In genomic region chr11:4763631-4764030, GRCm38 (mm10) we compare ENCODE assay signal across 19 mouse cellular contexts. TPM values are rescaled to one million over a fixed set of nuclear protein-coding genes. Genes with fewer than 3 reads are reported as not detected.
A peak's percentile ranks its signal among the peaks of the same experiment; 100 is the strongest.
DNase-seq lines count a peak whose midpoint lies in the region; ATAC-seq lines count a peak whose summit lies in the region.
"Had no signal": no experiment of that assay in that cellular context is flagged by ENCODE, and none has a peak within 500 bp of the region (broad histone marks: within the 10 kb centered on the region; RNA-seq: fewer than 3 reads in every experiment).

No protein-coding gene starts in this region.

- peaks cover 13% of the 10 kb centered on the region for H3K36me3 ChIP-seq in hindbrain, embryonic 13.5 days
- H3K36me3 ChIP-seq in hindbrain, embryonic 10.5 days, result peaks cover 19% of the 10 kb centered on the region
- H3K36me3 ChIP-seq in midbrain, embryonic 14.5 days (ENCODE audit: control insufficient read depth, insufficient read depth, low read length), result peaks cover 9% of the 10 kb centered on the region; the same call in 1 of the 2 replicates
- H3K36me3 ChIP-seq in midbrain, embryonic 15.5 days (replicated peaks), result no peaks in the 10 kb centered on the region
- H3K36me3 ChIP-seq: heart, embryonic 12.5 days; liver, embryonic 13.5 days had no signal

- peak overlapping the region; percentile 83 for H3K27ac ChIP-seq in hindbrain, embryonic 13.5 days
- no peak overlapping the region for H3K27ac ChIP-seq in hindbrain, embryonic 10.5 days
- peak overlapping the region; percentile 42; the same call in 1 of the 2 replicates for H3K27ac ChIP-seq in midbrain, embryonic 14.5 days (replicated peaks; ENCODE audit: low read depth, low read length)
- H3K27ac ChIP-seq in midbrain, embryonic 15.5 days, result no peak overlapping the region
- H3K27ac ChIP-seq: embryonic facial prominence, embryonic 13.5 days; hindbrain, postnatal 0 days; limb, embryonic 12.5 days; liver, embryonic 13.5 days had no signal

- no peak for ATAC-seq in hindbrain, embryonic 13.5 days (ENCODE audit: low FRiP score)
- no peak for ATAC-seq in midbrain, embryonic 14.5 days (ENCODE audit: low FRiP score, low TSS enrichment)
- no peak for ATAC-seq in midbrain, embryonic 15.5 days (replicated peaks)
- ATAC-seq: forebrain, embryonic 16.5 days; hindbrain, postnatal 0 days had no signal

- WGBS in hindbrain, embryonic 13.5 days, result 23% methylated on average over 5 of the region's 5 CpGs
- WGBS in hindbrain, embryonic 10.5 days, result 24% methylated on average over 5 of the region's 5 CpGs
- WGBS in midbrain, embryonic 14.5 days, result 23% methylated on average over 5 of the region's 5 CpGs
- 33% methylated on average over 5 of the region's 5 CpGs for WGBS in midbrain, embryonic 15.5 days

- H3K4me3 ChIP-seq in hindbrain, embryonic 13.5 days, result no peak overlapping the region
- H3K4me3 ChIP-seq in hindbrain, embryonic 10.5 days, result no peak overlapping the region
- no peak overlapping the region for H3K4me3 ChIP-seq in midbrain, embryonic 14.5 days (replicated peaks; ENCODE audit: low read depth, low read length)
- H3K4me3 ChIP-seq in midbrain, embryonic 15.5 days, result no peak overlapping the region
- H3K4me3 ChIP-seq: embryonic facial prominence, embryonic 13.5 days; heart, embryonic 12.5 days; limb, embryonic 12.5 days; liver, embryonic 13.5 days had no signal

- H3K9me3 ChIP-seq in hindbrain, embryonic 13.5 days, result no peaks in the 10 kb centered on the region
- no peaks in the 10 kb centered on the region for H3K9me3 ChIP-seq in hindbrain, embryonic 10.5 days
- H3K9me3 ChIP-seq in midbrain, embryonic 14.5 days (ENCODE audit: control insufficient read depth, low read length), result no peaks in the 10 kb centered on the region
- no peaks in the 10 kb centered on the region for H3K9me3 ChIP-seq in midbrain, embryonic 15.5 days
- H3K9me3 ChIP-seq: embryonic facial prominence, embryonic 13.5 days; heart, embryonic 12.5 days; limb, embryonic 12.5 days; liver, embryonic 13.5 days had no signal

- DNase-seq in hindbrain, embryonic 10.5 days (ENCODE audit: low spot score), result no peak
- DNase-seq in midbrain, embryonic 14.5 days, result no peak
- peak; percentile 81 for DNase-seq in R1 (ENCODE audit: low read depth, low spot score)
- peak; percentile 37 for DNase-seq in hindlimb bud, embryonic 11.5 days (ENCODE audit: extremely low spot score, low read depth, low spot score)
- no peak for DNase-seq in heart, adult 8-10 months (ENCODE audit: low spot score)
- no peak for DNase-seq in layer of hippocampus, adult 8-10 months (ENCODE audit: low spot score in 2 of 2)
- DNase-seq: heart, postnatal 14 days; kidney, adult 11 months; liver, embryonic 13.5 days; right cerebral cortex, postnatal 14 days; spleen, adult 18-20 months; thymus, postnatal 25 days had no signal

- H3K9ac ChIP-seq in hindbrain, embryonic 13.5 days, result no peak overlapping the region
- no peak overlapping the region for H3K9ac ChIP-seq in midbrain, embryonic 14.5 days (replicated peaks; ENCODE audit: low read length)
- H3K9ac ChIP-seq in midbrain, embryonic 15.5 days, result no peak overlapping the region
- H3K9ac ChIP-seq: embryonic facial prominence, embryonic 13.5 days; heart, embryonic 12.5 days; limb, embryonic 12.5 days; liver, embryonic 13.5 days had no signal

- no peak overlapping the region for H3K4me2 ChIP-seq in hindbrain, embryonic 13.5 days
- H3K4me2 ChIP-seq in midbrain, embryonic 14.5 days (ENCODE audit: low read length), result no peak overlapping the region
- no peak overlapping the region for H3K4me2 ChIP-seq in midbrain, embryonic 15.5 days
- H3K4me2 ChIP-seq: embryonic facial prominence, embryonic 13.5 days; heart, embryonic 12.5 days; limb, embryonic 12.5 days; liver, embryonic 13.5 days had no signal

- H3K27me3 ChIP-seq in hindbrain, embryonic 13.5 days, result 0 out of 2 replicates have a peak, but pooled peaks cover 3% of the 10 kb centered on the region
- H3K27me3 ChIP-seq in hindbrain, embryonic 10.5 days (ENCODE audit: insufficient read depth, poor library complexity, severe bottlenecking), result peaks cover 36% of the 10 kb centered on the region
- no peaks in the 10 kb centered on the region for H3K27me3 ChIP-seq in midbrain, embryonic 14.5 days (ENCODE audit: control insufficient read depth, insufficient read depth, low read length)
- no peaks in the 10 kb centered on the region for H3K27me3 ChIP-seq in midbrain, embryonic 15.5 days (replicated peaks)

- H3K4me1 ChIP-seq in hindbrain, embryonic 13.5 days (replicated peaks), result peaks cover 47% of the 10 kb centered on the region
- H3K4me1 ChIP-seq in hindbrain, embryonic 10.5 days (replicated peaks), result peaks cover 35% of the 10 kb centered on the region
- H3K4me1 ChIP-seq in midbrain, embryonic 14.5 days (ENCODE audit: control insufficient read depth, insufficient read depth, low read length), result peaks cover 28% of the 10 kb centered on the region
- peaks cover 31% of the 10 kb centered on the region for H3K4me1 ChIP-seq in midbrain, embryonic 15.5 days
- H3K4me1 ChIP-seq: embryonic facial prominence, embryonic 13.5 days; limb, embryonic 12.5 days; liver, embryonic 13.5 days had no signal

RNA-seq across cellular contexts. Expression of gene Cabp7, which starts 17.1 kb away (rescaled TPM):
- polyA plus RNA-seq in hindbrain, embryonic 13.5 days (2015; fragmentation: Nextera tagmentation; extraction: Ambion mirVana), result 1.3 and 1.4 TPM in 2 replicates
- polyA plus RNA-seq in hindbrain, embryonic 10.5 days (2016; fragmentation: Nextera tagmentation; extraction: Ambion mirVana), result 0.61 and 1.4 TPM in 2 replicates
- 1.3 and 2.7 TPM in 2 replicates for polyA plus RNA-seq in midbrain, embryonic 14.5 days (2014; fragmentation: Nextera tagmentation; extraction: Ambion mirVana)
- 1.8 and 2.2 TPM in 2 replicates for polyA plus RNA-seq in midbrain, embryonic 15.5 days (2015; fragmentation: Nextera tagmentation; extraction: Ambion mirVana)
- not detected for total RNA-seq in heart, adult 8-10 months (2022)
- total RNA-seq in layer of hippocampus, adult 8-10 months (2022), result 100 to 1,000 TPM; 253 to 297 (median 281) TPM
- total RNA-seq: heart, postnatal 14 days had no signal
- polyA plus RNA-seq: liver, embryonic 13.5 days had no signal

RNA-seq across cellular contexts. Expression of gene Zmat5, which starts 59.2 kb away (rescaled TPM):
- polyA plus RNA-seq in hindbrain, embryonic 13.5 days (2015; fragmentation: Nextera tagmentation; extraction: Ambion mirVana), result 71.6 and 74.5 TPM in 2 replicates
- polyA plus RNA-seq in hindbrain, embryonic 10.5 days (2016; fragmentation: Nextera tagmentation; extraction: Ambion mirVana), result 84.0 and 104 TPM in 2 replicates
- 60.0 and 63.6 TPM in 2 replicates for polyA plus RNA-seq in midbrain, embryonic 14.5 days (2014; fragmentation: Nextera tagmentation; extraction: Ambion mirVana)
- polyA plus RNA-seq in midbrain, embryonic 15.5 days (2015; fragmentation: Nextera tagmentation; extraction: Ambion mirVana), result 57.0 and 59.1 TPM in 2 replicates
- total RNA-seq in heart, adult 8-10 months (2022), result 10 to 100 TPM; 25.9 to 31.7 (median 26.3) TPM
- 10 to 100 TPM; 30.9 to 38.1 (median 34.9) TPM for total RNA-seq in layer of hippocampus, adult 8-10 months (2022)

RNA-seq across cellular contexts. Expression of gene Uqcr10, which starts 59.5 kb away (rescaled TPM):
- 541 and 557 TPM in 2 replicates for polyA plus RNA-seq in hindbrain, embryonic 13.5 days (2015; fragmentation: Nextera tagmentation; extraction: Ambion mirVana)
- 696 and 709 TPM in 2 replicates for polyA plus RNA-seq in hindbrain, embryonic 10.5 days (2016; fragmentation: Nextera tagmentation; extraction: Ambion mirVana)
- 495 and 649 TPM in 2 replicates for polyA plus RNA-seq in midbrain, embryonic 14.5 days (2014; fragmentation: Nextera tagmentation; extraction: Ambion mirVana)
- polyA plus RNA-seq in midbrain, embryonic 15.5 days (2015; fragmentation: Nextera tagmentation; extraction: Ambion mirVana), result 556 and 560 TPM in 2 replicates
- 1,000 to 10,000 TPM; 1,379 to 1,599 (median 1,505) TPM for total RNA-seq in heart, adult 8-10 months (2022)
- total RNA-seq in layer of hippocampus, adult 8-10 months (2022), result 100 to 1,000 TPM; 342 to 372 (median 351) TPM

Comparison
In these comparisons a context has a peak if more than half of its experiments do, and no peak if none do; other contexts are left out.
1. H3K27ac ChIP-seq: peak in hindbrain, embryonic 13.5 days (single experiment) and midbrain, embryonic 14.5 days (single experiment); none in hindbrain, embryonic 10.5 days (single experiment) and midbrain, embryonic 15.5 days (single experiment).
2. DNase-seq: peak in R1 (single experiment) and hindlimb bud, embryonic 11.5 days (single experiment); none in hindbrain, embryonic 10.5 days (single experiment), midbrain, embryonic 14.5 days (single experiment), heart, adult 8-10 months (single experiment) and layer of hippocampus, adult 8-10 months (0 of 2).